Mouse (Mus musculus): Measurements from ENCODE around the gene Trim67. TPM values are rescaled to one million over a fixed set of nuclear protein-coding genes. Genes with fewer than 3 reads are reported as not detected.
A peak's percentile ranks its signal among the peaks of the same experiment; 100 is the strongest.

Trim67 gene
- total RNA-seq (2021) = under 1 TPM; 0.12 to 0.13 TPM
- long read RNA-seq, experiment 1 = 0 reads
- long read RNA-seq, experiment 2 = 0 reads

GRCm38 (mm10) chr8:124792708-124793107 is at the start of gene Trim67:
Trim67 (plus strand) TSS chr8:124793092.
- DNase-seq (ENCODE audit: low spot score in 2 of 2) = peak in 1 of 2 experiments; percentile 38

- no peak for DNase-seq (ENCODE audit: low spot score in 2 of 2)
Measured at GRCm38 (mm10) chr8:124746661-124747060, 46.2 kb upstream of the Trim67 start.

GRCm38 (mm10) chr8:124751191-124751590 is 41.7 kb upstream of the Trim67 start:
- DNase-seq (ENCODE audit: low spot score in 2 of 2) = no peak

GRCm38 (mm10) chr8:124751709-124752173 is 41.2 kb upstream of the Trim67 start, which contains the start of gene Fam89a:
Fam89a (minus strand) TSS chr8:124751832.
- peak; percentile 27 to 51 for DNase-seq (ENCODE audit: low spot score in 2 of 2)

DNA sequence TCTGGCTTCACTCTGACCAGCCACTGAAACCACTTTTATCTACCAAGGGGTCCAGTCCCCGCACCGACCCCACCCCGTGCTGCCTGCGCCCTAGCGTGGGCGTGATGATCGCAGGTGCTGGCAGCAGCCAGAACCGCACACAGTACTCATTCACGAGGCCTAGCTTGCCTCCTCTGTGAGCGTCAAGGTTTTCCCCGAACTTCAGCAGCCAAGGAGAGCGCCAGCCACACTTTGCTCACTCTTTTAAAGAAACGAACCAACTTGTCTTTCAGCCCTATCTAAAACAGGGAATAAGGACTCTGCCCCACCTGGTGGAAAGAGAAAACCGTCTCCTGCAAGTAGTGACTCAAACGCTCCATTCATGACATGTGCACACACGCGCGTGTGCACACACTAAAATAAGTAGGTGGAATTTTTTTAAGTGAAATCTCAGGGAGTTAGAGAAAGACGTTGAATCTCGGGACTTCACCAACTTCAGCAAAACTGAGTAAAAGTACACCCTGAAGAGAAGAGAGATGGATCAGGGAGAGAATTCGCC is 40.5 kb upstream of the Trim67 start:
- DNase-seq (ENCODE audit: low spot score in 2 of 2) = no peak

DNA sequence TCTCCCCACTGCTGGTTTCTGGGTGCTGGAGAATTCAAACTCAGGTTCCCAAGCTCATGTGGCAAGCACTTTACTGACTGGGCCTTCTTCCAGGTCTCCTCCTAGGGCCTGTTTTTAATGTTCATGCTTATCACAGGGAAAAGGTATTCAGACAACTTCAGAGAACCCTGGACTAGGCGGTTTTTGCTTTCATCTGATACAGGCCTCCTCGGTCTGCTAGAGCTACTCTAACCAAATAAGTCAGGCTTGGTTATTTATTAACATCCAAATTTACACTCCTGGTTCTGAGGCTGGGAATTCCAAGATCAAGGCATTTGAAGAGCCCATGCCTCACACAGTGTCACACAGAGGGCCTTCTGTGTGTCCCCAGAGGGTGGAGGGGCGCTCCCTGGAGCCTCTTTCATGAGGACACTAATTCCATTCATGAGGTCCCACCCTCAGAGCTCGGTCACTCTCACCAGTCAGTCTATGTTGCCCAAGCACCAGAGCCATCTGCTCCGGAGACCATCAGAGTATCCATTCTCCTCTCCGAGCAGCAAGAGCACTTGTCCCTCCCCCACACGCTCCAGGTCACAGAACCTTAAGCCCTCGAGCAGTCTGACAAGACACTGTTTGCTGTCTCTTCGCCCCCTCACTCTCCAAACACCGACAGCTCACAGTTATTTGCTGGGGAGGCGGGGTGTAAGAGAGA is 38.6 kb upstream of the Trim67 start:
- DNase-seq (ENCODE audit: low spot score in 2 of 2) = no peak

DNA sequence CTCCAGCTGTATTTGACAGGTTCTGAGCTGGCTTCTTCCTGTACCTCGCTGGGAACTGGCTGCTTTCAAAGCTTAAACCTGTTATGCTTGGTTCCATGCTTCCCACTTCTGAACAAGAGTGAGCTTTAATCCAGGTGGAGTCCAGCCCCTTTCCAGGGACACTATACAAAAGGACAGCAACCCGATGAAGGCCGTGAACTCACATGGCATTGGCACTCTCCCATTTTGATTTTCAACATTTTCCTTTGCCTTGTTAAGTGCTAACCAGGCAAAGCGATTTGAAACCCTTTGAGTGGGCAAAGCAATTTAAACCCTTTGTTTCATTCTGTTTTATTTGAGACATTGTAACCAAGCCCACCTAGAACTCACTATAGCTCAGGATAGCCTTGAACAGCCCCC is 38.1 kb upstream of the Trim67 start:
- DNase-seq (ENCODE audit: low spot score in 2 of 2) = no peak

- DNase-seq (ENCODE audit: low spot score in 2 of 2) = no peak
Measured at GRCm38 (mm10) chr8:124755481-124755880, 37.4 kb upstream of the Trim67 start.

DNA sequence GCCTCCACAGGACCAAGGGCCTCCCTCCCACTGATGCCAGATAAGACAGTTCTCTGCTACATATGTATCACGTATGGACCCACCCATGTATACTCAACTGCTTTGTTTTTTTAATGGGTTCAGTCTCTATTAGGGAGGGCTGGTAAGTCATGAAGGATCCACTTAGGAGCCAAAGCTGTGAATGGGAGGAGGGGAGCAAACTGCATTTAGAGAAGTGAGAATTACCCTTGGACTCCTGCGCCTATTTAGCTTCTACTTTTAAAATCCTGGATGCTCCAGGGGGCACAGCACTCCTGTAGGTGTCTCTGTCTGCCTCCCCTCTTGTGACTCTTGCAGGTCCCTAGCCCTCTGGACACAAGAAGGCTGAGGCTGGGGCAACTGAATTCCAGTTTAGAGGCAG is 36.7 kb upstream of the Trim67 start:
- DNase-seq (ENCODE audit: low spot score in 2 of 2) = no peak

GRCm38 (mm10) chr8:124756601-124757000 is 36.3 kb upstream of the Trim67 start:
- DNase-seq (ENCODE audit: low spot score in 2 of 2) = no peak

- DNase-seq (ENCODE audit: low spot score in 2 of 2) = peak in 1 of 2 experiments; percentile 21
Measured at GRCm38 (mm10) chr8:124758544-124758943, 34.3 kb upstream of the Trim67 start.

DNA sequence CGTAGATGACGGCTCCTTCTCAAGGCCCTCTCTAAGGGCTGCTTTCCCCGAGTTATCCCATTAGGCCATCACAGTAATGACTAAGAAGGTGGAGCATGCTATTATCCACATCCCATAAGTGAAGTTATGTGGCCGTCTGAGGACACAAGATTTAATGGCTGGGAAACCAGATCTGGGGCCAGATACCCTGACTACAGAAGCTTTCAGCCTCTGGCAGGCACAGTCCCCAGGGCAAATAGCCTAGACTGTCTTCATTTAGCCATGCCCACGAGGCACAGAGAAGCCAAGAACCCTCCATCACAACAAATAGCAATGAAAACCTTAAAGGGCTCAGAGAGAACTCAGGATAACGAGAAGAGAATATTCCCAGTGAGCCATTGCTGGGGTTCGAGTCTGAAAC is 29.8 kb upstream of the Trim67 start:
- DNase-seq (ENCODE audit: low spot score in 2 of 2) = no peak

DNA sequence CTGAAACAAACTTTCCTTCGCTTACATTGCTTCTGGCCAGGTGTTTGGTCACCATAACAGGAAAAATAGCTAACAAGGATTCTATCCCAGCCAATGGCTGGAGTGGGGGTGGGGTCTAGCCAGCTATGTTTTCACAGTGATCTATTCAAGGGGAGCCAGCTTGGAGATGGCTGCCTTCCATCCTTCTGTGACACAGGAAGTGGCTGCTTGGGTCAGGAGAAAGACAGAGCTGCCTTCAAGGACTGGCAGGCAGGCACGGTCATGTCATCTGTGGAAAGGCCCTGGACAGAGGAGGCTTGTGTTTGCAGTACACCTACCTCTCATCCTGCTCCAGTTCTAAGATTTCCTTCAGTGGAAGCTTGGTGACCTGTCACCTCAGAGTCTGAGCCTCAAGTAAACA is 20.5 kb upstream of the Trim67 start:
- DNase-seq (ENCODE audit: low spot score in 2 of 2) = no peak

GRCm38 (mm10) chr8:124775695-124776094 is 17.2 kb upstream of the Trim67 start:
- DNase-seq (ENCODE audit: low spot score in 2 of 2) = peak in 1 of 2 experiments; percentile 65

GRCm38 (mm10) chr8:124780236-124780635 is 12.7 kb upstream of the Trim67 start:
- no peak for DNase-seq (ENCODE audit: low spot score in 2 of 2)

- no peak for DNase-seq (ENCODE audit: low spot score in 2 of 2)
Measured at GRCm38 (mm10) chr8:124782431-124782830, 10.5 kb upstream of the Trim67 start.

GRCm38 (mm10) chr8:124783228-124783627 is 9.7 kb upstream of the Trim67 start:
- no peak for DNase-seq (ENCODE audit: low spot score in 2 of 2)

GRCm38 (mm10) chr8:124784613-124785012 is 8.3 kb upstream of the Trim67 start:
- DNase-seq (ENCODE audit: low spot score in 2 of 2) = no peak

GRCm38 (mm10) chr8:124790676-124791075 is 2.2 kb upstream of the Trim67 start:
- DNase-seq (ENCODE audit: low spot score in 2 of 2) = no peak

GRCm38 (mm10) chr8:124791751-124792150 is 1.1 kb upstream of the Trim67 start:
- peak in 1 of 2 experiments; percentile 20 for DNase-seq (ENCODE audit: low spot score in 2 of 2)

DNA sequence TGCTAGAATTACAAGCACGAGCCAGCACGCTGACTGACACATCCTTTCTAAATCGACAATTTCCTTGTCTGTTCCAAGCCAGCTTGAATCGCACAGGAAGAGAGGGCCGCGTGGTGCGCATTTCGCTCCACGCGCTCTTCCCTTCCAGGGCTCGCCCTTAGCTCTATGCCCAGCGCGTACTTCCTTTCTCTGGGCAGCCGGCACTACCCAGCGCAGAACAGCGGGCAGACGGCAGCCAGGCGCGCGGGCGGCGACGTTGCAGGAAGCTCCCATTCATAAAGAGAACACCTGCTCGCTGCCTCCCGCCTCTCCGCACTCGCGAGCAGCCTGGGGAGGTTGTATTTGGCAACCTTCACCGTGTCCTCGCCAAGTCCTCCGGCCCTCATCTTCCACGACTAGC is 706 bp upstream of the Trim67 start:
- no peak for DNase-seq (ENCODE audit: low spot score in 2 of 2)

DNA sequence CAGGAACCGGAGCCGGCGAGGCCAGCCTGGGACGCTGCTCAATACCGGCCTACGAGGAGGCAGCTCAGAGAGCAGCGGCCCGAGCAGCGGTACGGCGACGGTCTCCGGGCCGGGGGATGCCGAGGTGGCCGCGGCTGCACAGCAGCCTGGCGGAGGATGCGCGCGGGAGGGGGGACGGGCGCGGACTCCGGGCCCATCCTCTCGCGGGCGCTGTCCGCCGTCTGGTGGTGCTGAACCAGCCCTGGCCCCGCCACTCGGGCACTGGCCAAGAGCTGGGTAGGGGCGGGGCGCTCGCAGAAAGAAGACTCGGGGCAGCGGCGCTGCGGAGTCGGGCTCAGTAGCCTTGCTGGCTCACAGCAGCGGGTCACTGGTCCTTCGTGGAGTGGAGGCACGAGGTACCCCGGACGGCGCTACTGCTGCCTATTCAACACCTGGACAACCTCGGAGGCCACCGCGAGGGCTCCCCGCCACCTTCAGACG is 320 bp downstream of the Trim67 start:
- peak; percentile 87 to 93 for DNase-seq (ENCODE audit: low spot score in 2 of 2)
